Mouse (Mus musculus): ENCODE results near the gene Ulk4. TPM values are rescaled to one million over a fixed set of nuclear protein-coding genes. Genes with fewer than 3 reads are reported as not detected.

The Ulk4 gene
- 29.0 TPM for polyA plus RNA-seq (2017; shearing (Covaris generic))

DNA sequence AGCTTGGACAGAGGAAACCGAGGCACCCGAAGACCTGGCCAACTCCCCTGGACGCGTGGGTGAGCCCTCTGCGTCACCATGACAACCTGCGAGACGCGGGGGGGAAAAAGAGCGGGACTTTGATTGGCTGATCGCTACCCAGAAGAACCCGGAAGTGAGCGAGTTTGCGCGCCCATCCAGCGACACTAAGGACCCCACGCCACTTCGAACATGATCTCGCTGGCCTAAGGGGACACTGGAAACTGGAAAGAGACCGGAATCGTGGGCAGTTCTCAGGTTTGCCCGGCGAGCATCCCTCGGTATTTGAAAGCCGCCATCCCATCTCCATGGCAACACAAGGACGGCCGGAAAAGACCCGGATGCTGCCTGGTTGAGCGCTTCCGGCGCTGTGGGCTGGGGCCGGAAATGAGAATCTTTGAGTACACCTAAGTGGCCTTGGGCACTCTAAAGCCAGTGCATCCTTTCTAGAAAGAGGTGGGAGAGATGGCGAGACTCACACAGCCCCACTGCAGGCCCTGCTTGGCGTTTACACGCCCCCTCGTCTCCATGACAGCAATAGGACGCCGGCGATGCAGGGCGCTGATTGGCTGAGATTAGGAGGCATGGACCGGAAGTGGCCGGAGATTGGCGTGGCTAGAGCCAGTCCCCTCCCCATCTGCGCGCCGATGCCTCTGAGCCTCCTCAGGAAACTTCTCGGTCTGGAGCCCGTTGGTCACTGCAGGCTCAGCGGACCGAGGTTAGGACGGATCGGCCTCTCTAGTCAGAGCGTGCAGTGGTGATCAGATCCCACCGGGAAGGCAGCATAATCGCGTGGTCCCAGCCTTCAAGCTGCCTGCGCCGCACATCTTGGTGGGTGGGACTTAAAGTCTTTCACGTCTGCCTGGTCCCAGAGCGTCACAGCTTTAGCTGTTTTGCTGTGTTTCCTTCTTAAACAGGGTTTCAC, at the start of gene Ulk4:
Gene Ulk4 (minus strand): TSS at position 80 of the 943 bp plus-strand sequence.

GRCm38 (mm10) chr9:121297171-121298064, 20.4 kb upstream of the Ulk4 start, which contains the start of gene Trak1:
Gene Trak1, plus strand, starts transcription at chr9:121297502.

DNA sequence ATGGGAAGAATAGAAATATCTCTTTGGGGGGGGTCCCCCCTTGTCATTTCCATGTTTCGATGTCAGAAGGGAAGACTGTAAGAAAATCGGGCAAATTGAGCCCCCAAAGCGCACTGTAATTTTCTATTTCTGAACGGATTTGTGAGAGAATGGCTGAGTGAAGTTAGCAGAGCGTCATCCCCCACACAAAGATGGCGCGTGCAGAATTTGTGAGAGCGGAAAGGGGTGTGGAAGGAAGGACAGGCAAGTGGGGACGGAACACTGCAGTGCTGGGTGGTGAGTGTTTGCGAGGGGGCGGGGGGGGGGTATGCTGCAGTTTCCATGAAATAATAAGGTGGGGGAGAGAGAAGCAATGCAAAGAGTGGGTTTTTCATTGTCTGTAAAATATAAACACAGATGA, 347.9 kb downstream of the Ulk4 start, which contains the start of gene Ctnnb1:
Gene Ctnnb1 (plus strand): TSS at position 136 of the 400 bp plus-strand sequence.

Other genes starting within 250 kb of the Ulk4 start
- gene Trak1, start 20.3 kb upstream of the Ulk4 start, polyA plus RNA-seq (2017; shearing (Covaris generic)) = 43.9 TPM
- gene Cck, start 218.5 kb upstream of the Ulk4 start, polyA plus RNA-seq (2017; shearing (Covaris generic)) = not detected

All from effector memory CD4-positive, alpha-beta T cell, adult 5 months (primary cell).